Mouse (Mus musculus): ENCODE measurements around the gene Nr1i3. TPM values are rescaled to one million over a fixed set of nuclear protein-coding genes. Genes with fewer than 3 reads are reported as not detected.

Nr1i3 gene
- total RNA-seq, 1 experiment from 2014 or later = 1.5 TPM

DNA sequence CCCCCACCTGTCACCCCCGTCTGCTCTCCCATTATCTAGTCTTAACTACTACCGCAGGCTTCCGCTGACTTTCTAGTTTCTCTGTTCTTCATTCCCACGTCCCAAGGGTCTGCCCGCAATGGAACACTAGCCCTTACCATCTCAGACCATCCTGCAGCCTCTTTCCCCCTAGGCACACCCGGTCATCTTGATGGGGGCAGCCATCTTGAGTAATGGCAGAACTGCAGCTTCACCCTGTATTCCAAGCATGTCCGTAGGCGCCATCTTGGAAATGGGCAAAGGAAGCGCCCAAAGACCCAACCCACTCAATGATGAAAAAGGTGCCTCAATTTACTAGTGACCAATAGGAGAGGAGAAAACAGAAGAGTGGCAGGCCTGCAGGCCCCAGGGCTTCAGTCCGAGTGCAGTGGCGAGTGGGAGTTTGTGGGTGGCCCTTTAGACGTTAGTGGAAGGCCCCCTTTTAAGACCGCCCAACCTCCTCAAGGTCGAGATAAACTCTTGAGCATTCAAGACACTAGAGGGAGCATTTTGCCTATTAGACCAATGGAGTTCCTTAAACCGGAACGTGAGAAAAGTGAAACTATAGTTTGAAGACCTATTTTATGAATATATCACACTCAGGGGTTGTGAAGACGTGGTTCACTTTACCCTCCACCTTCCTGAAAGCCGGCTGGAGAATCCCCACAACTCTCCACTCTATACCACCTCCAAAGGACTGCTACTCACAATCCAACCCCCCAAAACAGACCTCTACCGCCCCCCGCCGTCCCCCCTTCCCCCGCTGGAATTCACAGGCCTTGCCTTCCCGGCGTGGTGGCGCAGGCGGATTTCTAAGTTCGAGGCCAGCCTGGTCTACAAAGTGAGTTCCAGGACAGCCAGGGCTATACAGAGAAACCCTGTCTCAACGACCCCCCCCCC lies 8.7 kb downstream of the Nr1i3 start, which contains the start of gene Tomm40l:
TSS of gene Tomm40l (minus strand) at position 277 of the 918 bp plus-strand sequence.
- peak; percentile 97 to 99 for ATAC-seq (replicated peaks in 1 of 2; ENCODE audit: insufficient read depth in 1 of 2, low FRiP score in 2 of 2, low TSS enrichment in 1 of 2, low read depth in 1 of 2, poor library complexity in 2 of 2, severe bottlenecking in 2 of 2)

DNA sequence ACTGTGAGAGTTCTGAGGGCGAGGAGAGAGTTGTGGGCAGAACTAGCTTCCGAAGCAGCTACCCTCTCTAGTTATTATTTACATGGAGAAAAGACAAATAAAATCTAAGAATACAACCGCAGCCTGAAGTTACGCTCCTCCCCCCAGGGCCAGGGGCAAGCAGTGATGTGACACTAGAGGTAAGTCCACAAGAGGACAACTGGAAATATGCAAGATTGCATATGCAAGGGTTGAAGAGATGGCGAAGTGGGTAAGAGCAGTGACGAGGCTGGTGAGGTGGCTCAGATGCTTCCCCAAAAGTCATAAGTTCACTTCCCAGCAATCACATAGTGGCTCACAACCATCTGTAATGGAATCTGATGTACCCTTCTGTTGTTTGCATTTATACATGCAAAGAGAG lies 9.4 kb downstream of the Nr1i3 start:
- no peak for ATAC-seq (replicated peaks in 1 of 2; ENCODE audit: insufficient read depth in 1 of 2, low FRiP score in 2 of 2, low TSS enrichment in 1 of 2, low read depth in 1 of 2, poor library complexity in 2 of 2, severe bottlenecking in 2 of 2)

DNA sequence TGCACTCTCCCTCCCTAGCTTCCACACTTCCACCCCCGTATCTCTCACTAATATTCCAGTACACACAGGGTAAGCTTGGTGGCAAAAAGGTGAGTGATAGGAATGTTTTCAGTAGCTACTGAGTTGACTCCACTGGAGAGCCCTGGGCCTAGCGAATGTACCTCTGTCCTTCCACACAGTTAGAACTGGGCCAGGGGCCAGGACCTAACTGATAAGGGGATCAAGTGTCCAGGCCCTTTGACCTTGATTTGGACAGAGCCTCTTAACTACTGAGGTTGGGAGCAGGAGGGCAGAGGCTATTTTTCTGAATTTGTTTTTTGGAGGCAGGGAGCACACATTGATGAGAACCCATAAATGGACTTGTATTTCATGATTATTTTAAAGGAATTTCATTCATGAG lies 10.0 kb downstream of the Nr1i3 start:
- ATAC-seq (replicated peaks in 1 of 2; ENCODE audit: insufficient read depth in 1 of 2, low FRiP score in 2 of 2, low TSS enrichment in 1 of 2, low read depth in 1 of 2, poor library complexity in 2 of 2, severe bottlenecking in 2 of 2) = no peak

DNA sequence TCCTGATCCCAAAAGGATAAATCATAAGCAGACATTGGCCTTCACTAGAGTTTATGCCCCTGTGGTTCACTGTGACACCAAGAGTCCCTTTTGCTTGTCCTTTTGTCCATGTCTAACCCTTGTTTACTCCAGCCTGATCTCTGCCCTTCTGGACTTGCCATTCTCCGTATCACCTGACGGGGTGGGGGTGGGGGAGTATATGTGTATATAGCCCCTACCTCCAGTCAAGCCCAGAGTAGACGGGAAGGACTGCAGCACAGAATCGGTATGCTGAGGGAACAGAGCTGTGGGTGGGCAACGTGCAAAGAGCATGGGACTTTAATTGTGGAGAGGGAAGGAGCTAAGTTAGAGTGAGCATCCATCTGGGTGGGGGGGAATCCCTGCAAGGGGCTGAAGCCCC lies 11.1 kb downstream of the Nr1i3 start, which contains the start of gene Apoa2:
TSS of gene Apoa2 (plus strand) at position 198 of the 400 bp plus-strand sequence.
- ATAC-seq (replicated peaks in 1 of 2; ENCODE audit: insufficient read depth in 1 of 2, low FRiP score in 2 of 2, low TSS enrichment in 1 of 2, low read depth in 1 of 2, poor library complexity in 2 of 2, severe bottlenecking in 2 of 2) = no peak

GRCm38 (mm10) chr1:171226780-171227179 lies 13.0 kb downstream of the Nr1i3 start:
- no peak for ATAC-seq (replicated peaks in 1 of 2; ENCODE audit: insufficient read depth in 1 of 2, low FRiP score in 2 of 2, low TSS enrichment in 1 of 2, low read depth in 1 of 2, poor library complexity in 2 of 2, severe bottlenecking in 2 of 2)

GRCm38 (mm10) chr1:171227879-171228278 lies 14.1 kb downstream of the Nr1i3 start:
- no peak for ATAC-seq (replicated peaks in 1 of 2; ENCODE audit: insufficient read depth in 1 of 2, low FRiP score in 2 of 2, low TSS enrichment in 1 of 2, low read depth in 1 of 2, poor library complexity in 2 of 2, severe bottlenecking in 2 of 2)

DNA sequence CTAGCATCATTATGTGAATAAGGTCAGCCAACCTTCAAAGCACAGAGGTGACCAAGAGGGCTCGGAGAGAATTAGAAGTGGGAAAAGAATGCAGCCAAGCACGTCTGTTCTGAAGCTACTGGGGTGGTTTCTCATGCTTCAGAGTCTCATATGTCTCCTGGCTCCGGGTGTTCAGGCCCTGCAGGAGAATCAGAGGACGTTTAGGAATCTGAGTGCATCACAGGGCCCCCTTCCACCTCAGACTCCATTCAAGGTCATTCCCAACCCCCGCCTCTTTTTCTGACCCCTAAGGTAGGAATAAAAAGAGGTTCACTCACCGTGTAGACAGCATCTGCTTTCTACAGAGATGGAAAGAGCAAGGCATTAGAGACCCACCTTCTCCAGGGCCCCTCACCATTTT lies 16.0 kb downstream of the Nr1i3 start:
- ATAC-seq (replicated peaks in 1 of 2; ENCODE audit: insufficient read depth in 1 of 2, low FRiP score in 2 of 2, low TSS enrichment in 1 of 2, low read depth in 1 of 2, poor library complexity in 2 of 2, severe bottlenecking in 2 of 2) = no peak

DNA sequence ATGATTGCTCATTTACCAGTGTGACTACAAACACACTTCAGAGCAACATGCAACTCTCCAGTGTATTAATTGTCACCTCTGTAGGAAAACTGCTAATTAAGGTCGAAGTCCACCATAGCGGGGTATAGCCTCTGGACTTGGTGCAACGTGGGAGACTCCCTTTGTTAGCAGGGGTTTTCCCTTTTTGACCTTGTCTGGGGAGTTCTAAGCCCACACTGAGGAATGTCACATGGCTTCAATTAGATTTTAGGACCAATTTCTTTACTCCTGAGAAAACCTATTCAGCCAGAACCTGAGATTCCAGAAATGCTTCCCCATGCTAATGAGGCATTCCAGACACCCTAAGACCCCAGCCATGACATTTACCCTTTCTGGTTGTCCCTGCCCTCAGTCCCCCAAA lies 16.4 kb downstream of the Nr1i3 start:
- ATAC-seq (replicated peaks in 1 of 2; ENCODE audit: insufficient read depth in 1 of 2, low FRiP score in 2 of 2, low TSS enrichment in 1 of 2, low read depth in 1 of 2, poor library complexity in 2 of 2, severe bottlenecking in 2 of 2) = no peak

DNA sequence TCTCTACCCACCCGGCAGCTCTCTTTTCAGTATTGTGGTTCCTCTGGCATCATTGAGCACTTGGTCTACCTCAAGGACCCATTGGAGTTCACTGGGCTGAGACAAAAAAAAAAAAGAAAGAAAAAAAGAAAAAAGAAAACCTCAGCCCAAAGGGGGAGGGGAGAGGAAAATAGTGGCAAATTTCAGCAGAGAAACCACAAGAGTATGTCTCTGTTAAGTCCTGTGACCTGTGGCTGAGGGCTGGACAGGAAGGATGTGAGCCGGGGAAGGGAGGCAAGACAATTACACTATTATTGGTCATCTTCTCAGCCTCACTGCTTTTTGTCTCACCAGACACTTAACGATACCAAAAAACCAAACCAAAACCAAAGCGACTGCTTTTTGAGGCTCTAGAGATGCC lies 18.1 kb downstream of the Nr1i3 start:
- peak; percentile 47 to 50; a peak in 1 of 4 replicates for ATAC-seq (replicated peaks in 1 of 2; ENCODE audit: insufficient read depth in 1 of 2, low FRiP score in 2 of 2, low TSS enrichment in 1 of 2, low read depth in 1 of 2, poor library complexity in 2 of 2, severe bottlenecking in 2 of 2)

DNA sequence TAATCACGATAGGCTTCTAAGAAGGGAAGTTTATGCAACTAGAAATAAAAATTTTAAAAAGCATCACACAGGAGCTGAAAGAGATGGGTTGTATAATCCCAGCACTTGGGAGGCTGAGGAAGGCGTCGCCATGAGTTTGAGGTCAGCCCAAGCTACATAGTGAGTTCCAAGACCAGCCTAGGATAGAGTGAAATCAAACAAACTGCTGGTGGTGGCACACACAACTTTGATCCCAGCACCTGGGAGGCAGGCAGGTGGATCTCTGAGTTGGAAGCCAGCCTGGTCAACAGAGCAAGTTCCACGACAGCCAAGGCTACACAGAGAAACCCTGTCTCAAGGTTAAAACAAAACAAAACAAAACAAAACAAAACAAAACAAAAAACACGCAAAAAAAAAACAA lies 18.6 kb downstream of the Nr1i3 start:
- ATAC-seq (replicated peaks in 1 of 2; ENCODE audit: insufficient read depth in 1 of 2, low FRiP score in 2 of 2, low TSS enrichment in 1 of 2, low read depth in 1 of 2, poor library complexity in 2 of 2, severe bottlenecking in 2 of 2) = no peak

- peak in 1 of 2 experiments; percentile 3; a peak in 2 of 4 replicates for ATAC-seq (replicated peaks in 1 of 2; ENCODE audit: insufficient read depth in 1 of 2, low FRiP score in 2 of 2, low TSS enrichment in 1 of 2, low read depth in 1 of 2, poor library complexity in 2 of 2, severe bottlenecking in 2 of 2)
Measured at GRCm38 (mm10) chr1:171232800-171233730, 19.3 kb downstream of the Nr1i3 start.

DNA sequence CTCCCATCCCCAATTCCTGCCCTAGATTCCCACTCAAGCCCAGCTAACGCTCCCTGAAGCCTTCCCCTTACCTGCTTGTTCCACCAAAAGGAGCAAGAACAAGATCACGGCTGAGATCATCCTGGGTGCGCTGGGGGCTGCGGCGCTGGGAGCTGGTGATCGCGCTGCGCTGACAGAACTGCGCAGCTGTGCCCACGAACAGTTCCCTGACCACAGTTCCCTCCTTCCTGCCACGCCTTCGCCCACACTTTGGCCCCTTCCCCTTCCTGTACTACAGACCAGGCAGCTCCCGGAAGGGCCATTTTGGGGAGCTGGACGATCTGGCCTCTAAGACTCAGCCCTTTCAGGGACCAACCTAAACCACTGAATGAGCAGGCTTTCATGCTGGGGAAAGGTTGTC lies 20.4 kb downstream of the Nr1i3 start, which contains the start of gene Fcer1g:
TSS of gene Fcer1g (minus strand) at position 240 of the 400 bp plus-strand sequence.
- ATAC-seq (replicated peaks in 1 of 2; ENCODE audit: insufficient read depth in 1 of 2, low FRiP score in 2 of 2, low TSS enrichment in 1 of 2, low read depth in 1 of 2, poor library complexity in 2 of 2, severe bottlenecking in 2 of 2) = peak; percentile 40 to 75

DNA sequence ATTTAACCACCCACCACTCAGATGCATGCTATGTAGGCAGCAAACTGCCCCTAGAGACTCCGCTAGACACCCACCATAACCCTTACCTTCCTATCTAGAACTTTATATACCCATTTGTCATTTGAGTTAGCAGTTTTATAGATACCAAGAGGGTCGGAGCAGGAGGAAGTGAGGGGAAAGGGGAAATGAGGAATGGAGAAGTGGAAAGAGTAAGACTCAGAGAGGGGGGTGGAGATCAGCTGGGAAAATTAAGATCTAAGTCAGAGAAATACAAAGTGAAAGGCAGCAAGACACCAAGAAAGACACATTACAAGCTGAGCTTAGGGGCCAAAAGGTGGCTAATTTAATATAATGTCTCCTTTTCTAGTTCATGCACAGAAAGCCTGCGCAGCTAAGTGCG lies 20.8 kb downstream of the Nr1i3 start:
- ATAC-seq (replicated peaks in 1 of 2; ENCODE audit: insufficient read depth in 1 of 2, low FRiP score in 2 of 2, low TSS enrichment in 1 of 2, low read depth in 1 of 2, poor library complexity in 2 of 2, severe bottlenecking in 2 of 2) = peak; percentile 12 to 13; a peak in 1 of 4 replicates

- no peak for ATAC-seq (replicated peaks in 1 of 2; ENCODE audit: insufficient read depth in 1 of 2, low FRiP score in 2 of 2, low TSS enrichment in 1 of 2, low read depth in 1 of 2, poor library complexity in 2 of 2, severe bottlenecking in 2 of 2)
Measured at GRCm38 (mm10) chr1:171235791-171236190, 22.0 kb downstream of the Nr1i3 start.

DNA sequence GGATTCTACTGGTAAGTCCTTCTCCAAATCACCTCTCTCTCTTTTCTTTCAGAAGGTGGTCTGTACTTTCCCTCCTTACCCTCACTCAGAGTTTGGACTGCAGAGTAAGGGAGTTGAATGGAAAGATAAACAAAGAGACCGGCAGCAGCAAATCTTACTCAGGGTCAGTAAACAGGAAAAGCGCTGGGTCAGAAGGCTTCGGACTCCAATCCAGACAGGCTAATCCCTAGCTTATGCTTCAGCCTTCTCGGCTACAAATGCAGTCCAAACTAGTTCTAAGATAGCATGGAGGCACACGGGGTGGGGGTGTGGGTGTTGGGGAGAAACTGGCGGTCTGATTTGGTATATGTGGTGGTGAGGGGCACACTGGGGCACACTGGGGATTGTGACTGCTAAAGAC lies 23.7 kb downstream of the Nr1i3 start:
- no peak for ATAC-seq (replicated peaks in 1 of 2; ENCODE audit: insufficient read depth in 1 of 2, low FRiP score in 2 of 2, low TSS enrichment in 1 of 2, low read depth in 1 of 2, poor library complexity in 2 of 2, severe bottlenecking in 2 of 2)

DNA sequence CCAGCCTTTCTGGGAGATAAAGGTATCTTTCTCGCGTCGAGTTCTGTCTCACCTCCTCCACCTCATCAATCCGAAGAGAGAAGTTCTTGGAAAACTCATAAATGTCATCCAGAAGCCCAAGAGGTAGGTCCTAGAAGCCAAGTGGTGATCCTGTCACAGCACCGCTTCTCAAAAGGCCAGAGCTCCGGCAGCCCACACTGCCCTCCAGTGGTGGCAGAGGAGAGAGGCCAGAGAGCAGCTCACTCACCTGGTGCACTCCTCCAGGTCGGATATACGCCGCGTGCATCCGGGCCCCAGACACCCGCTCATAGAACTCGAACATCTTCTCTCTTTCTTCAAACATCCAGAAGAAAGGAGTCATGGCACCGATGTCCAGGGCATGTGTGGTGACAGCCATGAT lies 24.7 kb downstream of the Nr1i3 start:
- ATAC-seq (replicated peaks in 1 of 2; ENCODE audit: insufficient read depth in 1 of 2, low FRiP score in 2 of 2, low TSS enrichment in 1 of 2, low read depth in 1 of 2, poor library complexity in 2 of 2, severe bottlenecking in 2 of 2) = peak; percentile 58 to 74; a peak in 3 of 4 replicates

DNA sequence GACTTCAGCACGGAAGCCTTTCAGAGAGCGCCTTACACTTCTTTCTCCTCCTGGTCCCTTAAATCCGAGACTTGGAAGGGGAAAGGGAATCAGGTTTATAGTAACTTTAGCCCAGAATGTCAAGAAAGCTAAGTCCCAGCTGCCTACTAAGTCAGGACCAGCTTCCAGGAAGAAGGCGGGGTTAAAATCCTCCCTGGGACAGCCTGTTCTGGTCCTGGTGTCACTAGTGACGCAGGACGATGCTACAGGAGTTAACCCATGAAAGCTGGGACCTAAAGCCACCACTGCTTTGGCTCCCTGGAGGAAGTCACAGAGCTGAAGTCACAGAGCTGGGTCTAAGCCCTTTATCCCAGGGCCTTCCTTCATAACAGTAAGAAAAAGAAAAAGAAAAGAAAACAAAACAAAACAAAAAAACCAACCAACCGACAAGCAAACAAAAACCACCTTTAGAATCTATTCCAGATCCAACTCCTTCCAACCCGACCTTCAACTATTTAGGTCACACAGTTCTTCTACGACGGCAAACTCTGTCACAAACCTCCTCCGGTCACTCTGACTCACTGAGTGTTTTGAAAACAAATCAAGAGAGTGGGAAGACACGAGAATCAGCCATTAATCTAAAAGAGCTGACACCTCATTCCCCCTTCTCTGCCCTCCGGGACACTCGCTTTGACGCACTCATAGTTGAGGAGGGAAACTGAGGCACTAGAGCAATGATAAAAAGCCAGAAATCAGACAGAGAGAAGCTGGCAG lies 26.4 kb downstream of the Nr1i3 start:
- ATAC-seq (replicated peaks in 1 of 2; ENCODE audit: insufficient read depth in 1 of 2, low FRiP score in 2 of 2, low TSS enrichment in 1 of 2, low read depth in 1 of 2, poor library complexity in 2 of 2, severe bottlenecking in 2 of 2) = no peak

All from hematopoietic stem cell, adult 5-6 weeks (primary cell).